Mouse (Mus musculus): ENCODE results near the gene Boc.

DNA sequence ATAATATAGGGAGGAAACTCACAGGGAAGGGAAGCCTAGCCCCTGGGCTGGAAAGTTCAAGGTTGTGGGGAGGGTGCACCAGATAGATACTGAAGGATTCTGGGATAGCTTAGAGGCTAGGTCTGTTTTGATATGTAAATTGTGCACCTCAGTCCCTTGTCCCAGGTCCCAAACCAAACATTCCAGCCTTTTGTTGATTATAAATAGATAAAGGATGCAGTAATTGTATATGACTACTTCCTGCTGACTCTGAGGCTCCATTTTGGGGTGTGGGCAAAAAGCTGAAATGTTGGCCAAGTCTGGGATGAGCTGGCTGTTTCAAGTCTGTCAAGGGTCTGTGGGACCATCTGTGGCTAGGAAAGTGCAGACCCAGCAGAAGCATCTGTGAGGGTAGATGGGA is 9.4 kb upstream of the Boc start:
- TF ChIP-seq CTCF (IDR thresholded peaks at IDR 0.05; ENCODE audit: low read depth) (no peak), EP300 (IDR thresholded peaks at IDR 0.05; ENCODE audit: low read depth) (no peak)
